ENCODE assay signal across 9 mouse cellular contexts in genomic region chr5:98180461-98180887, GRCm38 (mm10). TPM values are rescaled to one million over a fixed set of nuclear protein-coding genes. Genes with fewer than 3 reads are reported as not detected.
DNase-seq lines count a peak whose midpoint lies in the region; ATAC-seq lines count a peak whose summit lies in the region.
"Had no signal": no experiment of that assay in that cellular context is flagged by ENCODE, and none has a peak within 500 bp of the region (broad histone marks: within the 10 kb centered on the region; RNA-seq: fewer than 3 reads in every experiment).

No protein-coding gene starts in this region.

- no peak overlapping the region for H3K9ac ChIP-seq in forebrain, embryonic 11.5 days (ENCODE audit: low read length)

- WGBS in heart, embryonic 10.5 days: under 1% methylated on average over 19 of the region's 19 CpGs
- WGBS in forebrain, embryonic 11.5 days: under 1% methylated on average over 19 of the region's 19 CpGs
- under 1% methylated on average over 19 of the region's 19 CpGs for WGBS in limb, embryonic 10.5 days

- H3K4me3 ChIP-seq in heart, embryonic 10.5 days: peak overlapping the region; percentile 38
- peak overlapping the region; percentile 25 for H3K4me3 ChIP-seq in forebrain, embryonic 11.5 days (ENCODE audit: low read depth, low read length)
- no peak overlapping the region for H3K4me3 ChIP-seq in limb, embryonic 10.5 days

- no peak for DNase-seq in heart, embryonic 10.5 days (ENCODE audit: low spot score)
- DNase-seq in heart, postnatal 4 days: no peak
- DNase-seq in MN1 (ENCODE audit: low spot score): peak; percentile 67
- peak; percentile 77 for DNase-seq in forebrain, embryonic 11.5 days (ENCODE audit: low spot score)
- peak; percentile 62 for DNase-seq in limb, embryonic 10.5 days (ENCODE audit: low spot score)
- peak; percentile 81 to 88 for DNase-seq in right cerebral cortex, postnatal 10 days (ENCODE audit: low spot score in 2 of 2)
- no peak for DNase-seq in adrenal gland, postnatal 14 days
- DNase-seq in spleen, postnatal 36 days (ENCODE audit: low spot score in 2 of 2): no peak

- peak; percentile 47 for ATAC-seq in forebrain, embryonic 11.5 days (replicated peaks; ENCODE audit: low FRiP score)

- peaks cover 21% of the 10 kb centered on the region for H3K4me1 ChIP-seq in heart, embryonic 10.5 days
- H3K4me1 ChIP-seq in forebrain, embryonic 11.5 days (replicated peaks; ENCODE audit: control insufficient read depth, insufficient read depth, low read length): peaks cover 20% of the 10 kb centered on the region
- peaks cover 24% of the 10 kb centered on the region for H3K4me1 ChIP-seq in limb, embryonic 10.5 days

- H3K9me3 ChIP-seq in heart, embryonic 10.5 days: no peaks in the 10 kb centered on the region
- no peaks in the 10 kb centered on the region for H3K9me3 ChIP-seq in forebrain, embryonic 11.5 days (ENCODE audit: control insufficient read depth, low read length)
- H3K9me3 ChIP-seq in limb, embryonic 10.5 days (replicated peaks): no peaks in the 10 kb centered on the region

- no peak overlapping the region for H3K27ac ChIP-seq in heart, embryonic 10.5 days
- H3K27ac ChIP-seq in forebrain, embryonic 11.5 days (ENCODE audit: low read depth, low read length): no peak overlapping the region
- H3K27ac ChIP-seq in limb, embryonic 10.5 days: no peak overlapping the region

- no peaks in the 10 kb centered on the region for H3K36me3 ChIP-seq in heart, embryonic 10.5 days
- no peaks in the 10 kb centered on the region for H3K36me3 ChIP-seq in forebrain, embryonic 11.5 days (ENCODE audit: control insufficient read depth, insufficient read depth, low read length)
- no peaks in the 10 kb centered on the region for H3K36me3 ChIP-seq in limb, embryonic 10.5 days

- H3K27me3 ChIP-seq in heart, embryonic 10.5 days (ENCODE audit: insufficient read depth, poor library complexity, severe bottlenecking): peaks cover 99% of the 10 kb centered on the region
- H3K27me3 ChIP-seq in forebrain, embryonic 11.5 days (ENCODE audit: control insufficient read depth, insufficient read depth, low read length): peaks cover 72% of the 10 kb centered on the region
- H3K27me3 ChIP-seq in limb, embryonic 10.5 days (ENCODE audit: low read depth, poor library complexity, severe bottlenecking): peaks cover 100% of the 10 kb centered on the region

- H3K4me2 ChIP-seq in forebrain, embryonic 11.5 days (ENCODE audit: low read depth, low read length, severe bottlenecking): peak overlapping the region; percentile 57

RNA-seq across cellular contexts. Expression of gene Prdm8, which starts 13.5 kb away (rescaled TPM):
- not detected in 2 replicates for polyA plus RNA-seq in heart, embryonic 10.5 days (2016; fragmentation: Nextera tagmentation; extraction: Ambion mirVana)
- under 1 TPM; 0.18 to 0.41 TPM for total RNA-seq in heart, postnatal 4 days (2021)
- polyA plus RNA-seq in forebrain, embryonic 11.5 days (2014; fragmentation: Nextera tagmentation; extraction: Ambion mirVana): 0.96 and 0.97 TPM in 2 replicates
- 0.08 TPM in 1 of 2 replicates, not detected in the other for polyA plus RNA-seq in limb, embryonic 10.5 days (2016; fragmentation: Nextera tagmentation; extraction: Ambion mirVana)
- total RNA-seq in adrenal gland, postnatal 14 days (2021): 0.19 and 0.34 TPM in 2 replicates
- total RNA-seq: common myeloid progenitor, adult 5-6 weeks had no signal

Comparison
In these comparisons a context has a peak if more than half of its experiments do, and no peak if none do; other contexts are left out.
1. DNase-seq: peak in MN1 (single experiment), forebrain, embryonic 11.5 days (single experiment), limb, embryonic 10.5 days (single experiment) and right cerebral cortex, postnatal 10 days (2 of 2); none in heart, embryonic 10.5 days (single experiment), heart, postnatal 4 days (single experiment), adrenal gland, postnatal 14 days (single experiment) and spleen, postnatal 36 days (0 of 2).